Mouse (Mus musculus) monocyte, adult 2 months (primary cell): ENCODE measurements around the gene Rpl36.

Source experiments
- DNase-seq, 2 experiments: peaks; one replicate each; pipeline ENCODE4 v3.0.0; 2022; ENCODE audit warnings: low spot score in 2 of 2, low read depth in 1 of 2

Rpl36 gene

DNA sequence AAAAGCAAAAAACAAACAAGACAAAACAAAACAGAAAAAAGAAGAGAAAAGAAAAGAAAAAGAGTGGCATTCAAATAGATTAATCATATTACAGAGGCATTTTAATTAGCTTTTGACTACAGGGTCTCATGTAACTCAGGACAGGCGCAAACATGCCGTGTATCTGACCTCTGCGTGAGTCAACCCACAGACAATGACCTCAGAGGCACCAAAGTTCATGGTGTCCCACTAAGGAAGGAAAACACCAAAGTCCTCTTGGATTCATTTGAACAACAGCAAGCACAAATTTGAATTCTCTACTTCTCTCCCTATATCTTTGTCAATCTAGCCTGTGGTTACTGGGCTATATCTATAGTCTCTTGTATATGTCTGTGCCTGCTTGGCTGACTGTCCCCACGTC is 30.0 kb downstream of the Rpl36 start:
- no peak for DNase-seq

- no peak for DNase-seq
Observed at GRCm38 (mm10) chr17:56647546-56647945, 34.3 kb downstream of the Rpl36 start.

GRCm38 (mm10) chr17:56651801-56652200 is 38.6 kb downstream of the Rpl36 start:
- no peak for DNase-seq

- DNase-seq = no peak
Observed at GRCm38 (mm10) chr17:56654771-56655170, 41.6 kb downstream of the Rpl36 start.

GRCm38 (mm10) chr17:56655311-56655710 is 42.1 kb downstream of the Rpl36 start:
- no peak for DNase-seq

DNA sequence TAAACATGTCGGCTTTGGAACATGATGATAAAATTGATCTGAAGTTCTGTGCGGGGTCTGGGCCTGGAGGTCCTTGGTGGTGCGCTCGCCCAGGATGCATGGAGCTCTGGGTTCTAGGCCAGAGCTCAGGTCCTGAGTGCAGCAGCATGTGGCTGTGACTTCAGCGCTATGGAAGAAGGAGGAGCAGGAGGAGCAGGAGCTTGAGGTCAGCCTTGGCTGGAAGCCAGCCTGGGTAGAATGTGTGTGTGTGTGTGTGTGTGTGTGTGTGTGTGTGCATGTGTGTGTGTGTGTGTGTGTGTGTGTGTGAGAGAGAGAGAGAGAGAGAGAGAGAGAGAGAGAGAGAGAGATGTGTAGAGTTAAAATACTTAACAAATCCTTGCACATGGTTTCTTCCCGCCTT is 43.0 kb downstream of the Rpl36 start:
- DNase-seq = no peak

- no peak for DNase-seq
Observed at GRCm38 (mm10) chr17:56663659-56664058, 50.4 kb downstream of the Rpl36 start.
